Mouse (Mus musculus): ENCODE measurements around the gene Nkiras2. TPM values are rescaled to one million over a fixed set of nuclear protein-coding genes. Genes with fewer than 3 reads are reported as not detected.
"Not testable (repeated sequence)": the region's sequence is repeated elsewhere in the genome, so short reads cannot be mapped to it uniquely, and the experiment has no call there.

Gene Nkiras2
- polyA plus RNA-seq, 1 experiment from 2014 or later, result 108 TPM

DNA sequence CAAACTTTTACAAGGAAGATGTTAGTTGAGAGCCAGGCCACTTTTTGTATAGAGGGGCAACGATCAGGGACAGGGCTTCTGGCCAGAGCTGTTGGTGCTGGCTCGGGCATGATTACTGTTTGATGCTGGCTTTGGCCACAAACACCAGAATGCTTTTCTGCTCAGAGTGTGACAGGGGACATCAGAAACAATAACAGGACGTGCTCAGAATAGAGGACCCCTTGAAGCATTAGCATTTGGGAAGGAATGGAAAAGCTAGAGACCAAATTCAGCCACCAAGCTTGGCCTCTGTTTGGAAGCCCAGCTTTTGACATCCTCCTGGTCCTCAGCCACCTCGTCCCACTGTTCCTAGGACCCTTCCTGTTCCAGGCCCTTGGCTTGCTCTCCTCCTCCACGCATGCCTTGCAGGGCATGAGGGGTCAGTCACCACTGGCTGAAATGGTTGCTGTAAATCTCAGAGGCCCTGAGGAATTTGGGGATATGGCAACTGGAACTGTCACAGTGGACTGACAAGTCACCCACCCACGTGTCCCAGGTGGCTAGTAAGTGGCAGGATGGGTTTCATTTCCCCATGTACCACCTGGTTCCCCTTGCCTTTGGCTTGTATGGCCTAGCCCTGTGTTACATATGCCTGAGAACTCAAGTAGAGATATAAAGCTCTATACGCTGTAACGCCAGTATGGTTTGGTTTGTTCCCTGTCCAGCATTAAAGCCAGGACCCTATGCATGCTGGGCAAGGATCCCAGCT lies 41.0 kb upstream of the Nkiras2 start:
- Histone ChIP-seq H3K27ac (ENCODE audit: low read depth, low read length) (no peak overlapping the region), H3K4me1 (ENCODE audit: control insufficient read depth, insufficient read depth, low read length) (no peaks in the 10 kb centered on the region), H3K4me3 (ENCODE audit: low read depth, low read length) (no peak overlapping the region), H3K36me3 (ENCODE audit: control insufficient read depth, insufficient read depth, low read length) (peaks cover 28% of the 10 kb centered on the region), H3K27me3 (ENCODE audit: control insufficient read depth, insufficient read depth, low read length) (no peaks in the 10 kb centered on the region), H3K9ac (replicated peaks; ENCODE audit: low read depth, low read length) (no peak overlapping the region), H3K9me3 (ENCODE audit: control insufficient read depth, low read length) (no peaks in the 10 kb centered on the region), H3K4me2 (ENCODE audit: low read depth, low read length) (no peak overlapping the region)
- ATAC-seq (ENCODE audit: low read depth), result no peak
- WGBS, result 75% methylated on average over 8 of the region's 8 CpGs

DNA sequence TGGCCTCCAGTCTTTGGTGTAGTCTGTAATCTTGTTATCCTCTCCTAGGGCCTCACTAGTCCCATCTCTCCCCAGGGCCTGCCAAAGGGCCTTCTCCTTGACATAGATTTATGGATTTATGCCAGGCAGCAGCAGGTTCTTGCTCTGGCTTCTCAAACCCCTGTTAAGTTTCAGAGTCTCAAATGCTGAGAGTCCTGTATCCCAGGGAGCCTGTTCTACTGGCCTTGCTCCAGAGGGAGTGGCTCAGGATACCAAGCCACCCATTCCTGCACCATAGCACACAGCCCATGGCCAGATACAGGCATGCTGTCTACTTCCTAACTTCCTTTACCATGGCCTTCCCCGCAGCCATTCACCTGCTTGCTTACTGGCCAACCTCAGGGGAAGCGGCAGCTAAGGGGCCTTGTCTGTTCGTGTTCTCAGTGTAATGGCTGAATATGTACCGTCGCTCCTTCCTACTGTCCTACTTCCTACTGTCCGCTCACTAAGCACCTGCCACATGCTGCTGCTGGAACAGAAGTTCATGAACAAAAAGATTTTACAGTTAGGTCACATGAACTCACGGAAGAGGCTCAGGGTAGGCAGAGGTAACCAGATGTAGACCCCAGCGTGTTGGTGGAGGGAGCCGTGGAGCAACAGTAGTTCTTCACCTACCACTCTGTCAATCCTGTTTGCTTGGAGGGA lies 39.8 kb upstream of the Nkiras2 start:
- H3K9me3 ChIP-seq (ENCODE audit: control insufficient read depth, low read length), result no peaks in the 10 kb centered on the region
- H3K4me1 ChIP-seq (ENCODE audit: control insufficient read depth, insufficient read depth, low read length), result no peaks in the 10 kb centered on the region
- H3K4me3 ChIP-seq (ENCODE audit: low read depth, low read length), result no peak overlapping the region
- H3K4me2 ChIP-seq (ENCODE audit: low read depth, low read length), result no peak overlapping the region
- H3K27ac ChIP-seq (ENCODE audit: low read depth, low read length), result no peak overlapping the region
- H3K27me3 ChIP-seq (ENCODE audit: control insufficient read depth, insufficient read depth, low read length), result no peaks in the 10 kb centered on the region
- no peak overlapping the region for H3K9ac ChIP-seq (replicated peaks; ENCODE audit: low read depth, low read length)
- H3K36me3 ChIP-seq (ENCODE audit: control insufficient read depth, insufficient read depth, low read length), result peaks cover 40% of the 10 kb centered on the region
- ATAC-seq (ENCODE audit: low read depth), result no peak
- WGBS, result 90% methylated on average over 9 of the region's 9 CpGs

DNA sequence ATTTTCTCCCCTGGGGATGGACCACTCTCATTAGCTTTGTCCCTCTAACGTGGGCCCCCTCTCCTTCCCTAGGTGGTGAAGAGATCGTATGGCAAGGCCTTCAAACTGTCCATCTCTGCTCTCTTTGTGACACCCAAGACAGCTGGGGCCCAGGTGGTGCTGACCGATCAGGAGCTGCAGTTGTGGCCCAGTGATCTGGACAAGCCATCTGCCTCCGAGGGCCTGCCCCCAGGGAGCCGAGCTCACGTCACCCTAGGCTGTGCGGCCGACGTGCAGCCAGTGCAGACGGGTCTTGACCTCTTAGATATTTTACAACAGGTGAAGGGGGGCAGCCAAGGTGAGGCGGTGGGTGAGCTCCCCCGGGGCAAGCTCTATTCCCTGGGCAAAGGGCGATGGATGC lies 38.8 kb upstream of the Nkiras2 start:
- peaks cover 48% of the 10 kb centered on the region for H3K36me3 ChIP-seq (ENCODE audit: control insufficient read depth, insufficient read depth, low read length)

DNA sequence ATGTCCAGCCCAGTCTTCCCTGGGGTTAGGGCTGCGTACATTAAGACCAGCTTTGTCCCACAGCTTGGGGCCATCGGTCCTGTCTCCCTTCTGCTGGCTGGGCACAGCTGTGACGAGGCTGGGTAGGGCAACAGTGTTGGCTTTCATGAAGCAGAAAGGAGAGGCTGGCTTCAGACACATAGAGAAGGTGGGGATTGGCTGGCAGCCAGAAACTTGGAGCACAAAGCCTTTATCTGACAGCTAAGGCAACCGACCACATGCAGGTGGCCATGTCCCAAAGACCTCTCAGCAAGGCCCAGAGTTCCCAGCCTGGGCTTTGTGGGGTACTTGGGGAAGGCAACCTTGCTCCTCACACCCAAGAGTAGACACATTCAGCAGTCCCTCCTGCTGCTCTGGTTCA lies 37.3 kb upstream of the Nkiras2 start:
- no peak overlapping the region for H3K4me2 ChIP-seq (ENCODE audit: low read depth, low read length)
- no peak overlapping the region for H3K9ac ChIP-seq (replicated peaks; ENCODE audit: low read depth, low read length)
- 46% methylated on average over 4 of the region's 4 CpGs for WGBS
- H3K4me1 ChIP-seq (ENCODE audit: control insufficient read depth, insufficient read depth, low read length), result no peaks in the 10 kb centered on the region
- no peaks in the 10 kb centered on the region for H3K9me3 ChIP-seq (ENCODE audit: control insufficient read depth, low read length)
- H3K4me3 ChIP-seq (ENCODE audit: low read depth, low read length), result no peak overlapping the region
- H3K36me3 ChIP-seq (ENCODE audit: control insufficient read depth, insufficient read depth, low read length), result peaks cover 63% of the 10 kb centered on the region
- peak; percentile 49; the same call in 1 of the 2 replicates for ATAC-seq (ENCODE audit: low read depth)
- H3K27me3 ChIP-seq (ENCODE audit: control insufficient read depth, insufficient read depth, low read length), result no peaks in the 10 kb centered on the region
- H3K27ac ChIP-seq (ENCODE audit: low read depth, low read length), result no peak overlapping the region

More for the DNA sequence above, 38.8 kb upstream of the Nkiras2 start:
- no peaks in the 10 kb centered on the region for H3K4me1 ChIP-seq (ENCODE audit: control insufficient read depth, insufficient read depth, low read length)
- no peak overlapping the region for H3K4me2 ChIP-seq (ENCODE audit: low read depth, low read length)
- whole genome bisulfite sequencing, result 93% methylated on average over 13 of the region's 13 CpGs
- no peak for ATAC-seq (ENCODE audit: low read depth)
- no peak overlapping the region for H3K4me3 ChIP-seq (ENCODE audit: low read depth, low read length)
- H3K27me3 ChIP-seq (ENCODE audit: control insufficient read depth, insufficient read depth, low read length), result no peaks in the 10 kb centered on the region
- H3K9ac ChIP-seq (replicated peaks; ENCODE audit: low read depth, low read length), result no peak overlapping the region
- no peaks in the 10 kb centered on the region for H3K9me3 ChIP-seq (ENCODE audit: control insufficient read depth, low read length)
- H3K27ac ChIP-seq (ENCODE audit: low read depth, low read length), result no peak overlapping the region

DNA sequence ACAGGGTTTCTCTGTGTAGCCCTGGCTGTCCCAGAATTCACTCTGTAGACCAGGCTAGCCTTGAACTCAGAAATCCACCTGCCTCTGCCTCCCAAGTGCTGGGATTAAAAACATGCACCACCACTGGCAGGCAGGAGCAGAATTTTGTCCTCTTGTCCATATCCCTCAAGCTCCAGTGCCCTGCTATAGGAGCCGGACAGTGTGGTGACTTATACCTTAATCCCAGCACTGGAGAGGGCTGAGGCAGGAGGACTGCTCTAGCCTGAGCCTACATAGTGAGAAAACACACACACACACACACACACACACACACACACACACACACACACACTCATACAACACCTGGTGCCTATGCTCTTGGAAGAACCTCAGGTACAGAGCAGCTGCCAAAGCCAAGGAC lies 36.6 kb upstream of the Nkiras2 start:
- H3K36me3 ChIP-seq (ENCODE audit: control insufficient read depth, insufficient read depth, low read length), result peaks cover 70% of the 10 kb centered on the region
- not testable (repeated sequence) for H3K27me3 ChIP-seq (ENCODE audit: control insufficient read depth, insufficient read depth, low read length)
- 95% methylated on average over 1 of the region's 1 CpGs for WGBS

DNA sequence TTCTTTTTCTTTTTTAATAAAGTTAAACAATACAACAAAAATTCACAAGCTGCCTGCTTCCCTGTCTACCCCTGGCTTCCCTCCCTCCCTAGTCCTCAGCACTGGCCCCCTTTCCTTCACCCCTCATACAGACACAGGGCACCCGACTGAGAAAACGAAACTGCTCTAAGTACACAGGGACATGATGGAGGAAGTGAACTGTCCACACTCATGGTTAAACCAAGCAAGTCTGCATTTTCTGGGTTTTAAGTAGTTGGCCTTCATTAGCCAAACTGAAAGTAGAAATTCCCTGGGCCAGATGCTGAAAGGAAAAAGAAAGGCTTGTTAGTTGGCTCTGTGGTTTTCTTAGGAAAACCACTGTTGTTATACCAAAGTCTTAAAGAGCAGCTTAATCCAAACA lies 36.2 kb upstream of the Nkiras2 start:
- 87% methylated on average over 2 of the region's 2 CpGs for WGBS
- Histone ChIP-seq H3K4me3 (ENCODE audit: low read depth, low read length) (no peak overlapping the region), H3K9ac (replicated peaks; ENCODE audit: low read depth, low read length) (no peak overlapping the region), H3K27me3 (ENCODE audit: control insufficient read depth, insufficient read depth, low read length) (no peaks in the 10 kb centered on the region), H3K9me3 (ENCODE audit: control insufficient read depth, low read length) (no peaks in the 10 kb centered on the region), H3K27ac (ENCODE audit: low read depth, low read length) (no peak overlapping the region), H3K36me3 (ENCODE audit: control insufficient read depth, insufficient read depth, low read length) (peaks cover 73% of the 10 kb centered on the region), H3K4me2 (ENCODE audit: low read depth, low read length) (no peak overlapping the region), H3K4me1 (ENCODE audit: control insufficient read depth, insufficient read depth, low read length) (no peaks in the 10 kb centered on the region)
- ATAC-seq (ENCODE audit: low read depth), result no peak

More for the DNA sequence above, 36.6 kb upstream of the Nkiras2 start:
- not testable (repeated sequence) for H3K4me3 ChIP-seq (ENCODE audit: low read depth, low read length); H3K9ac ChIP-seq (replicated peaks; ENCODE audit: low read depth, low read length); ATAC-seq (ENCODE audit: low read depth); H3K4me2 ChIP-seq (ENCODE audit: low read depth, low read length); H3K9me3 ChIP-seq (ENCODE audit: control insufficient read depth, low read length); H3K4me1 ChIP-seq (ENCODE audit: control insufficient read depth, insufficient read depth, low read length); H3K27ac ChIP-seq (ENCODE audit: low read depth, low read length)

DNA sequence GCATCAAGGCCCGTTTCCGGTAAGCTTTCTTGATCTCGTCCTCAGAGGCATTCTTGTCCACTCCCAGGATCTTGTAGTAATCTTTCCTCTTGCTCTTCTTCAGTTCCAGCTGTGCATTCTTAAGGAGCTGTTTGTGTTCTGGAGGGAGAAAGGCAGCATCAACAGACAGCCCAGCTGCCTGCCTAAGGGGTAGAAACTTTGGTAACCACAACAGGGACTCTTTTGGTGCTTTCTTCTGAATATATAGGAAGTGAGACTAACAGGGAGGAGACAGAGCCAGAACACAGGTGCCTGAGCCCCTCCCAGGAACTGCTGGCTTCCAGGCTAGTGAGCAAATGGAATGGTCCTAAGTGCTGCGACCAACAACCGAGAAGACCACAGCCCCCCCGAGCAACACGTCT lies 34.5 kb upstream of the Nkiras2 start:
- Histone ChIP-seq H3K27ac (ENCODE audit: low read depth, low read length) (no peak overlapping the region), H3K36me3 (ENCODE audit: control insufficient read depth, insufficient read depth, low read length) (peaks cover 78% of the 10 kb centered on the region), H3K27me3 (ENCODE audit: control insufficient read depth, insufficient read depth, low read length) (no peaks in the 10 kb centered on the region), H3K9me3 (ENCODE audit: control insufficient read depth, low read length) (no peaks in the 10 kb centered on the region), H3K4me2 (ENCODE audit: low read depth, low read length) (no peak overlapping the region), H3K4me1 (ENCODE audit: control insufficient read depth, insufficient read depth, low read length) (no peaks in the 10 kb centered on the region), H3K4me3 (ENCODE audit: low read depth, low read length) (no peak overlapping the region), H3K9ac (replicated peaks; ENCODE audit: low read depth, low read length) (no peak overlapping the region)
- ATAC-seq (ENCODE audit: low read depth), result no peak
- 88% methylated on average over 7 of the region's 7 CpGs for WGBS

DNA sequence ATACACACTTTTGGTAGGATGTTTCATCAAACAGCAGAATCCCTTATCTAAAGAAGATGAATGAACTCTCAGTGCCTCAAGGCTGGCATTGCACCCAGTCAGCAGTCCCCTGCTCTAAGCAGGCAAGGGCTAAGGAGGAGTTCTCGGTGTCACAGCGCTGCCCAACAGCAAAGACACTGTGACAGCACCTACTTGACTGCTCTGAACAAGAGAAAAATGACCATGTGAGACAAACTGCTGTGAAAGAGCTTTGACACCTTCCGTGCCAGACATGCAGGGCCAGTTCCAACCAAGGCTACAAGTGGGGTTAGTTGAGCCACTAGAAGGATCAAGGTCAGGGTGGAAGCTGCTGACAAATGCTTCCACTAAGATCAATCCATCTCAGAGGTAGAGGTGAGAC lies 33.9 kb upstream of the Nkiras2 start:
- Histone ChIP-seq H3K4me2 (ENCODE audit: low read depth, low read length) (no peak overlapping the region), H3K9ac (replicated peaks; ENCODE audit: low read depth, low read length) (no peak overlapping the region), H3K9me3 (ENCODE audit: control insufficient read depth, low read length) (no peaks in the 10 kb centered on the region), H3K27ac (ENCODE audit: low read depth, low read length) (no peak overlapping the region), H3K36me3 (ENCODE audit: control insufficient read depth, insufficient read depth, low read length) (peaks cover 81% of the 10 kb centered on the region), H3K4me3 (ENCODE audit: low read depth, low read length) (no peak overlapping the region), H3K4me1 (ENCODE audit: control insufficient read depth, insufficient read depth, low read length) (no peaks in the 10 kb centered on the region), H3K27me3 (ENCODE audit: control insufficient read depth, insufficient read depth, low read length) (no peaks in the 10 kb centered on the region)
- ATAC-seq (ENCODE audit: low read depth), result no peak
- 97% methylated on average over 3 of the region's 3 CpGs for WGBS

DNA sequence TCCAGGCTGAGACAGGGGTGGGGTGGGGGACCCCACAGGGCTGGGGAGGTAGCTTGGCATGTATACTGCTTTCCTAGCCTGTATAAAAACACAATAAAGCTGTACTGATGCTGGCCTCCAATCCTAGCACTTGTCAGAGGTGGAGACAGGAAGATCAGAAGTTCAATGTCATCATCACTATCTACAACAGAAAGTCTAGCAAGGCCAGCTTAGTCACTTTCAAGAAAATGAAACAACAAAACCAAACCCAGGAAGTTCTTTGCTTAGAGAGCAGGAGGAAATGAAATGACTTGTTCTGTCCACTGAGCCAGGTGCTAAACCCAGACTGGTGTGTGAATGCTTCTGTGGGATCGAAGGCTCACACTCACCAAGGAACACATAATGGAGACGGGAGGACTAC lies 30.6 kb upstream of the Nkiras2 start:
- peaks cover 85% of the 10 kb centered on the region for H3K36me3 ChIP-seq (ENCODE audit: control insufficient read depth, insufficient read depth, low read length)
- H3K27me3 ChIP-seq (ENCODE audit: control insufficient read depth, insufficient read depth, low read length), result no peaks in the 10 kb centered on the region
- H3K9me3 ChIP-seq (ENCODE audit: control insufficient read depth, low read length), result no peaks in the 10 kb centered on the region
- no peaks in the 10 kb centered on the region for H3K4me1 ChIP-seq (ENCODE audit: control insufficient read depth, insufficient read depth, low read length)
- 98% methylated on average over 2 of the region's 2 CpGs for WGBS
- H3K4me2 ChIP-seq (ENCODE audit: low read depth, low read length), result no peak overlapping the region
- no peak overlapping the region for H3K4me3 ChIP-seq (ENCODE audit: low read depth, low read length)
- no peak overlapping the region for H3K9ac ChIP-seq (replicated peaks; ENCODE audit: low read depth, low read length)
- no peak overlapping the region for H3K27ac ChIP-seq (ENCODE audit: low read depth, low read length)
- no peak for ATAC-seq (ENCODE audit: low read depth)

Data from neural tube, embryonic 14.5 days (tissue).